Mouse (Mus musculus) splenic B cell, adult 2 months (primary cell): Measurements from ENCODE around the gene Nrd1.

Experiments
- DNase-seq: peaks from one replicate; pipeline ENCODE4 v3.0.0-alpha.2; 2011; ENCODE audit warnings: low read depth, low spot score
- H3K27me3 ChIP-seq: 2 replicates; pipeline ENCODE4 v1.6.1; 2012; ENCODE audit warnings: mild to moderate bottlenecking, low read length, moderate library complexity, mixed read lengths; ENCODE audit not compliant: control insufficient read depth, poor library complexity, insufficient read depth, severe bottlenecking
- H3K36me3 ChIP-seq: 2 replicates; pipeline ENCODE4 v1.6.1; 2012; ENCODE audit warnings: mild to moderate bottlenecking, low read length, moderate library complexity, mixed read lengths; ENCODE audit not compliant: control insufficient read depth, poor library complexity, insufficient read depth, severe bottlenecking

The Nrd1 gene

DNA sequence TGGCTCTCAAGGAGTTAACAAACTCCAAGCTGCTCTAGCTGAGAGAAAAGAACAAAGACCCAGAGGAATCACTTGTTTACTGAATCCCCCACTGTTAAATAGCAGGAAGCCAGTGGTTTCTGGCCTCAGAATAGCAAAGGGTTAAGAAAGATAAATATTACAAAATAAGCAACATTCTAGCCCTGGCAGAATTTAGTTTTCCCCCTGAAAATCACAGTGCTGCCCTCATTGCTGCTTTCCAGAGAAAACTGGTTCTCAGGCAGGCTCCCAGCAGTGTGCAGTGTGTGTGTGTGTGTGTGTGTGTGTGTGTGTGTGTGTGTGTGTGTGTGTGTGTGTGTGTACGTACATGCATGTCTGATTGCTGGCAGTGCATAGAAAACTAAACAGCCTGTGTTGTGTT is 51.8 kb downstream of the Nrd1 start:
- H3K36me3 ChIP-seq, result peaks cover 30% of the 10 kb centered on the region
- no peaks in the 10 kb centered on the region for H3K27me3 ChIP-seq
- no peak for DNase-seq

GRCm38 (mm10) chr4:109054003-109054402 is 53.5 kb downstream of the Nrd1 start:
- no peak for DNase-seq
- peaks cover 30% of the 10 kb centered on the region for H3K36me3 ChIP-seq
- H3K27me3 ChIP-seq, result no peaks in the 10 kb centered on the region

GRCm38 (mm10) chr4:109056351-109056750 is 55.9 kb downstream of the Nrd1 start:
- peaks cover 13% of the 10 kb centered on the region for H3K36me3 ChIP-seq
- no peaks in the 10 kb centered on the region for H3K27me3 ChIP-seq
- no peak for DNase-seq

DNA sequence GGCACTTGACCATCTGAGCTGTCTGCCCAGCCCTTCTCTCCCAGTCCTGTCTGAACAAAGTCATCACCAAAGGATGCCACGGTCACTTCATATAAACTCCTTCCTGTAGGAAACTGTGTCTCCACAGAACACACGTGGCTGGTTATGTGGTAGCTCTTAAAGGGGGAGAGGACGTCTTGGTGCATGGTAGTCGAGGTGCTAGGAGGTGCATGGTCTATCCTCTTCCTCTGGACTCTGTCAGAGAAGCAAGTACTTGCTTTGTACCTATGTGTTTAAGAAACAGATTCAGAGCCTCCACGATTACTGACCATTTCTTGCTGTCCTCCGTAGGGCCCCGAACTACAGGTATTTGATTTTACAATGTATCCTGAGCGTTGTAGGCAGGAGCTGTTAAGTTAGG is 57.2 kb downstream of the Nrd1 start:
- Histone ChIP-seq H3K27me3 (no peaks in the 10 kb centered on the region), H3K36me3 (peaks cover 17% of the 10 kb centered on the region)
- no peak for DNase-seq

DNA sequence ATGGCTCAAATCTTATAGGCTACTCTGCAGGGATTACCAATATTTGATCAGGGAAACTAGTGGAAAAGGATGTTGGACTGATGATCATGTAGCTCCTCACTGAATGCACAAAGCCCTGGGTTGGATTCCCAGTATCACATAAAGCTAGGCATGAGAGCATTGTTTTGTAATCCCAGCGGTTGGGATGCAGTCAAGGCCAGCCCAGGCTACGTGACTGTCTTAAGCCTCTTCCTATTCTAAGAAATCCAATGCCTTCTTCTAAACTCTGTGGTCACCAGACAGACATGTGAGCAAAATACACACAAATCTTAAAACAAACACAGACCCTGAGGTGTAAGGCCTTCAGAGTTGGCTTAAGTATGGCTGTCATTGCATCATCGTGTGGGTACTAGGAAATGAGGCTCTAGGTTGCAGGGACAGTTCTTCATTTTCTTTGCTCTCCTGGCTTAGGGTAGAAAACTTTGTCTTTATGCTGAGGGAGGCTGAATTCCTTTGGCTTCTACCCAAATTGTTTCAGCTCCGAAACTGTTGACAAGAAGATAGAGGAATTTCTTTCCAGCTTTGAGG is 58.9 kb downstream of the Nrd1 start:
- no peak for DNase-seq
- H3K27me3 ChIP-seq, result no peaks in the 10 kb centered on the region
- H3K36me3 ChIP-seq, result peaks cover 18% of the 10 kb centered on the region

DNA sequence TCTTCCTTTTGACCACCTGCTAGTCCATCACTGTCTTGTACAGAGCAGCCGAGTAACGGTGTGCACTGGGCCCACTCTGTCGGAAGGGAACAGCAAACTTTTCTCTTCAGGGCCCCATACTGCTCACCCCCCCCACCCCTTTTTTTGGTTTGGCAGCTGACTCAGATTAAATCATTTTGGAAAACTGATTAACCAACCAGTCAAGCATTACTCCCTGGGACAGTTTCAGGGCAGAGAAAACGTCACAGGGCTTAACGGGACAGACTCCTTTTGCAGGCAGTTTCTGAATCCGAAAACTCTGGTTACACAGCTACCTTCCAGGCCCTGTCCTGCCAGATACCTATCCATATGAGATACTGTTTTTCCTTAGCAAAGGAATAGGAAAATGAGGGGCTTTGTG is 64.5 kb downstream of the Nrd1 start:
- Histone ChIP-seq H3K36me3 (peaks cover 21% of the 10 kb centered on the region), H3K27me3 (no peaks in the 10 kb centered on the region)
- DNase-seq, result no peak

DNA sequence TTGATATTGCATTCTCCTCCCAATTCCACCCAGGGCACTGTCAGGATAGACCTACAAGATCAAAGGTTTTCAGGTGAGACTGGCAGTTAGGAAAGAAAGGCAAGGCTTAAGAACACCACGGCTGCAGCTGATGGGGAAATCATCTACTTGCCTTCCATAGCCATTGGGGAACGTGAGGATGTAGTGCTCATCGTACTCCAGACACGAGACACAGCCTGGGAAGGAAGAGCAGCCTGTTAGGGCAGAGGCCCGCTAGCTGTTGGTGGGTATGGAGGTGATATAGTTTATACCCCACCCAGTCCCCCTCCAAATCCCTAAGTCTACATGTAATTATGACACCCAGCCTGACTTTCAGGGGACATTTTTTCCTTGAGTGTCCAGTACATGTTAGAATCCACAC is 65.3 kb downstream of the Nrd1 start:
- DNase-seq, result no peak
- H3K27me3 ChIP-seq, result no peaks in the 10 kb centered on the region
- H3K36me3 ChIP-seq, result peaks cover 25% of the 10 kb centered on the region

DNA sequence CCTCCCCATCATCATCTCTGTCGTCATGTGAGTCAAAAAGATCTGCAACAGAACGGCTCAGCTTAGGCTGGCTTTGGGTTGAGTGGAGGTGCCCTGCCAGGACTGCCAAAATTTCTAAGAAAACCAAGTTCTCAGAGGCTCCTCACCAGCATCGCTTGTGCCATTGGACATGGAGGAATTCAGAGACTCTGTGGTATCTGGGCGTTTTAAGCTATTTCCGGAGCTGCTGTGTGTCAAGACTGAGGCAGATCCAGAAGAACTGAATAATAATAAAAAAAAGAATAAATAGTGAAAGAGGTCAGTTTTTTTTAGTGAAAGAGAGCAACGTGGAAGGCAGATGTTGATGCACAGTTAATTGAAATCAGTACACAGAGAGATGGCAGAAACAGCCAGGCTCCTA is 72.4 kb downstream of the Nrd1 start:
- peaks cover 7% of the 10 kb centered on the region; the same call in 1 of the 2 replicates for H3K36me3 ChIP-seq
- no peak for DNase-seq
- no peaks in the 10 kb centered on the region for H3K27me3 ChIP-seq

DNA sequence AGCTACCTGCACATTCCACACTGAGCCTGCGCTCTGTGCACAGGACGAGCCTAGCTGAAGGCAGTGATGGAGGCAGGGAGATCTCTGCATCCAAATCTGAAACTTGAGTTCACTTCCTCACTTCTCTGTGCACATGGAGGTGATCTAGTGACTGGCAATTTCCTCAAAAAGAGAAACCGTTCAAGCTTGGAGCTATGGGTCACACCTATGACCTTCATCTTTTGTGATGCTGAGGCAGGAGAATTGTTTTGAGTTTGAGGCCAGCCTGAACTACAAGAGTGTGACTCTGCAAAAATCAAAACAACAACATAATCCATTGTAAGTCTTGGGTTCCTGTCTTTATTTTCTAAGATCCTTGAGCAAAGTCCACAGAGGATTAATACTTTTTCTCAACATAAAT is 72.8 kb downstream of the Nrd1 start:
- no peaks in the 10 kb centered on the region for H3K27me3 ChIP-seq
- H3K36me3 ChIP-seq, result peaks cover 7% of the 10 kb centered on the region; the same call in 1 of the 2 replicates
- DNase-seq, result no peak

GRCm38 (mm10) chr4:109078941-109079340 is 78.5 kb downstream of the Nrd1 start:
- peaks cover 7% of the 10 kb centered on the region; the same call in 1 of the 2 replicates for H3K36me3 ChIP-seq
- no peak for DNase-seq
- no peaks in the 10 kb centered on the region for H3K27me3 ChIP-seq

DNA sequence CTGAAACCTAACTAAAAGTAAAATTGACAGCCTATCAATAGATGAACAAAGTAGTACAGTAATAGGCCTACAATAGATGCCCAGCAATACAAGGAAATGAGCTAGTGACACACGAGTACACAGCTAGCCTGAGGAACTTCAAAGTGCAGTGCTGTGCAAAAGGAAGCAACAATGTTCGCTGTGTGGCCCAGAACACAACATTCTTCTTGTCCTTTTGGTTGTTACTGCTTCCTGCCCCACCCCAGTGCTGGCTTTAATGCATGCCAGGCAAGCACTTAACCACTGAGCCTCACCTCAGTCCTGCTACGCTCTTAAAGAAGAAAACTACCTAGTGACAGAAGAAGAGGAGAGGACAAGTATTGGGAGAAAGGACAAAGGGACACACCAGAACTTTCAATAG is 79.2 kb downstream of the Nrd1 start:
- no peaks in the 10 kb centered on the region for H3K27me3 ChIP-seq
- DNase-seq, result no peak
- H3K36me3 ChIP-seq, result peaks cover 10% of the 10 kb centered on the region; the same call in 1 of the 2 replicates

DNA sequence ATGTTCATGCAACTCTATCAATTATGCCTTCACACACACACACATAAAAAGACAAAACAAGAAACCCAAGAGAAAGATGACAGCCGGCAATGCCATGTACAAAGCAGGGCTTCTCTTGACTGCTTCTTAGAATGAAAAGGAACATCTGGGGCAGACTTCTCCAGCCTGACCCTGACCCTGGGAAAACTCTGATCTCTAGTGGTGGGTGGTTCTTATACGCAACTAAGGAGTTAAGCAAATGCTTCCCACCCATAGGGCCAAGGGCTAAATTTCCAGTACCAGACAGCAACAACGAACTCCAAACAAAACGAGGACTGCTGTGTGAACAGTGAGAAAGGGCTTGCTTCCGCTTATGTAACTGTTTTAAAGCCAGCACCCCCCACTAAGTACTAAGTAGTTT is 79.7 kb downstream of the Nrd1 start:
- Histone ChIP-seq H3K36me3 (peaks cover 10% of the 10 kb centered on the region; the same call in 1 of the 2 replicates), H3K27me3 (no peaks in the 10 kb centered on the region)
- no peak for DNase-seq

DNA sequence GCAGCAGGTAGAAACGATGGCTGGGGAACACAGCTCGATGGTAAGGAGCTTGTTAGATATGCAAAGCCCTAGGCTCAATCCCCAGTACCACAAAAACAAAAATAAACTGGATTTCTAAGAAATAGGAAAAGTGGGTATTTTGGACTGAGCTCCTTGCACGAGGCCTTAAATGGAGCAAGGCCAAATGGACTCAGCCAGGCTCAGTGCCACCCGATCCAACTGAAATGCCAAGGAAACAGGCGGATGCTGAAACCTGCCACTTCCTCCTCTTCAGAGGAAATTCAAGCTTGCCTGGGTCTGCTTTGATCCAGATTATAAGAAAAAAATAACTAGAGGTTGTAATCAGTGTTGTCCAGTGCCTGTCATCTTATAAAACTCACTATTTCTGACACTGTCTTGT is 88.7 kb downstream of the Nrd1 start:
- no peak for DNase-seq
- peaks cover 14% of the 10 kb centered on the region for H3K36me3 ChIP-seq

DNA sequence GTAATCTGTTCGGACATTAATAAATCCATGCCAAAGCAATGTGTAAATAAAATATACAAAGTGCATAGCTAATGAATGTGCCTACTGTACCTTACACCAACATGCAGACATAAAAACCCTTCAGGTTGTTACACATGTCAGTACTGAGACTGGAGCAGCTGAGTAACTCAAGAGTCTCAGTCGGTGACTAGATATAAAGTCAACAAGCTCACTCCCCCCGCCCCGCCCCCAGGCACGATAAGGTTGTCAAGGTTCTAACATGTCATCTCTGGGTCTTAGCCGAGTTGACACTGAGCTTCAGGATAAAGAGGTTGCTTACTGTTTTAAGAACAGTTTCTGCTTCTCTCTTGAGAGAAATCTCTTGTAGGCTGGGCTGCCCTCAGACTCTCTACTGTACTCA is 89.5 kb downstream of the Nrd1 start:
- H3K36me3 ChIP-seq, result peaks cover 12% of the 10 kb centered on the region
- DNase-seq, result no peak
- H3K27me3 ChIP-seq, result no peaks in the 10 kb centered on the region

More for the DNA sequence above, 88.7 kb downstream of the Nrd1 start:
- no peaks in the 10 kb centered on the region for H3K27me3 ChIP-seq

DNA sequence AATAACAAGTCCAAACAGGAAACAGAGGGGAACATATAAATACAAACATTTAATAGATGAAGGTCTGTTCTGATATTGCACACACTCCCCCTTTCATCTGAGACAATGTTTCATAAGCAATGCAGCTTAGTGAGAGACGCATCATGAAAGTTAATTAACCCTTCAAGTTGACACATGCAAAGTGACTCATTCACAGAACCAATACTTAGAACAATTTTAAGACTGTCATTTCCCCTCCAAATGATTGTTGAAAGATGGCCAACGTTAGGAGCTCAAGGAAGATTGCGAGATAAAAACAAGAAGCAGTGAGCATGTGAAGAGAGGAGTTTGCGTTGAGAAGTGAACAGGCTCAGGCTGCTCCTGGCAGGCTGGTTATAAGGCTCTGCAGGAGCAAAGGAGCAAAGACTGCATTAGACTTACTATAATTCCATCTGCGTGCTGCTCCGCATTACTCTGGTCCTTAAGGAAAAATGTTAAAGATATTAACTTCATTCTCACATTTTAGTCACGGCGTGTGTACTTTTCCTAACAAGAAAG is 90.9 kb downstream of the Nrd1 start:
- peaks cover 14% of the 10 kb centered on the region for H3K36me3 ChIP-seq
- H3K27me3 ChIP-seq, result no peaks in the 10 kb centered on the region
- no peak for DNase-seq

- peaks cover 12% of the 10 kb centered on the region for H3K36me3 ChIP-seq
- DNase-seq, result no peak
Observed at GRCm38 (mm10) chr4:109092344-109092743, 91.9 kb downstream of the Nrd1 start.

More at GRCm38 (mm10) chr4:109092344-109092743, 91.9 kb downstream of the Nrd1 start:
- no peaks in the 10 kb centered on the region for H3K27me3 ChIP-seq
